Mouse (Mus musculus) cerebellum, adult 9-11 months (tissue): ENCODE data around the gene Cx3cr1.

Source experiments
- DNase-seq: peaks from one replicate; pipeline ENCODE4 v3.0.0; 2022

Gene Cx3cr1

DNA sequence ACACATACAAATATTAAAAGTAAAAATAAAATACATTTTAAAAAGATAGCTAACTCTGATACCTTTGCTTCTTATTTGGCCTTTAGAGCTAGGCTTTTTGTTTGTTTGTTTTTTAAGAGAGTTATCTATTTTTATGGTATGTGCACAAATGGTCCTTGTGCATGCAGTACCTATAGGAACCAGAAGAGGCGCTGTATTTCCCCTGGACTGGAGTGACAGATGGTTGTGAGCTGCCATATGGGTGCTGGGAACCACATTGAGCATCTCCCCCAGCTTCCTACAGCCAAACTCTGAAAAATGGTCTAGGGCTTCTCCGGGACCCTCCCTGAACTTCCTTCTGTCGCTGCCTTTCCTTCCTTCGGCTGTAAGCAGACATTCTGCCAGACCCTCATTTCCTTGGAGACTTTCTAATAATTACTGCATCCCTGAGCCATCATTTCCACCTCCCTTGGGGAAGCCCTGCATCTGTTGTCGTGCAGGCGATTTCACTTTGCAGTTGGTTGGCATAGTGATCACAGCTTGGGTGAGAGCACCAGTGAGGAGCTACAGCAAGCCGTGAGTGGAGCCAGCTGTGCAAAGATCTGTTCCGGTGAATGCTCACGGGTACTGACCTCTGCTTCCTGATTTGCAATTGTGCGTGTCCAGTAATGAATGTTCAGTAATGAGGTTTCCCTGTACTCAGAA lies 217.2 kb downstream of the Cx3cr1 start:
- DNase-seq, result no peak
